Mouse (Mus musculus): Measurements from ENCODE around the gene Hoxb8.

The Hoxb8 gene

GRCm38 (mm10) chr11:96314671-96315343 lies 33.1 kb downstream of the Hoxb8 start:
- DNase-seq (ENCODE audit: low spot score) = no peak

- DNase-seq (ENCODE audit: low spot score) = no peak
Observed at GRCm38 (mm10) chr11:96315344-96315681, 33.6 kb downstream of the Hoxb8 start.

- no peak for DNase-seq (ENCODE audit: low spot score)
Observed at GRCm38 (mm10) chr11:96316696-96317607, 35.2 kb downstream of the Hoxb8 start.

- no peak for DNase-seq (ENCODE audit: low spot score)
Observed at GRCm38 (mm10) chr11:96317608-96318367, 36.1 kb downstream of the Hoxb8 start, which contains the start of gene Hoxb4. Hoxb4 (plus strand) TSS chr11:96318267.

- peak; percentile 75 for DNase-seq (ENCODE audit: low spot score)
Observed at GRCm38 (mm10) chr11:96318368-96319070, 36.8 kb downstream of the Hoxb8 start.

- peak; percentile 76 for DNase-seq (ENCODE audit: low spot score)
Observed at GRCm38 (mm10) chr11:96319071-96319902, 37.6 kb downstream of the Hoxb8 start.

GRCm38 (mm10) chr11:96319910-96320309 lies 38.2 kb downstream of the Hoxb8 start:
- DNase-seq (ENCODE audit: low spot score) = peak; percentile 44

- no peak for DNase-seq (ENCODE audit: low spot score)
Observed at GRCm38 (mm10) chr11:96320688-96321087, 39.0 kb downstream of the Hoxb8 start.

GRCm38 (mm10) chr11:96321846-96322245 lies 40.1 kb downstream of the Hoxb8 start:
- DNase-seq (ENCODE audit: low spot score) = no peak

GRCm38 (mm10) chr11:96322738-96323137 lies 41.0 kb downstream of the Hoxb8 start:
- no peak for DNase-seq (ENCODE audit: low spot score)

GRCm38 (mm10) chr11:96323154-96323553 lies 41.4 kb downstream of the Hoxb8 start, which contains the start of gene Hoxb3:
Hoxb3 (plus strand) TSS chr11:96323326.
- no peak for DNase-seq (ENCODE audit: low spot score)

- no peak for DNase-seq (ENCODE audit: low spot score)
Observed at GRCm38 (mm10) chr11:96324125-96324524, 42.4 kb downstream of the Hoxb8 start.

GRCm38 (mm10) chr11:96324965-96325364 lies 43.3 kb downstream of the Hoxb8 start:
- DNase-seq (ENCODE audit: low spot score) = no peak

GRCm38 (mm10) chr11:96325747-96326212 lies 44.1 kb downstream of the Hoxb8 start:
- no peak for DNase-seq (ENCODE audit: low spot score)

GRCm38 (mm10) chr11:96326705-96327104 lies 45.0 kb downstream of the Hoxb8 start:
- no peak for DNase-seq (ENCODE audit: low spot score)

- no peak for DNase-seq (ENCODE audit: low spot score)
Observed at GRCm38 (mm10) chr11:96327122-96327521, 45.4 kb downstream of the Hoxb8 start.

GRCm38 (mm10) chr11:96327750-96328149 lies 46.0 kb downstream of the Hoxb8 start:
- no peak for DNase-seq (ENCODE audit: low spot score)

GRCm38 (mm10) chr11:96328605-96329004 lies 46.9 kb downstream of the Hoxb8 start:
- no peak for DNase-seq (ENCODE audit: low spot score)

GRCm38 (mm10) chr11:96332105-96332504 lies 50.4 kb downstream of the Hoxb8 start:
- DNase-seq (ENCODE audit: low spot score) = peak; percentile 23

GRCm38 (mm10) chr11:96332618-96333032 lies 50.9 kb downstream of the Hoxb8 start:
- no peak for DNase-seq (ENCODE audit: low spot score)

All from adipocyte (in vitro differentiated cells).